Mouse (Mus musculus): ENCODE measurements around the gene Nr6a1. TPM values are rescaled to one million over a fixed set of nuclear protein-coding genes. Genes with fewer than 3 reads are reported as not detected.

Nr6a1 gene
- polyA plus RNA-seq, 1 experiment, result 4.2 TPM

- Histone ChIP-seq H3K4me1 (replicated peaks; ENCODE audit: control insufficient read depth, insufficient read depth, low read length) (no peaks in the 10 kb centered on the region), H3K27ac (ENCODE audit: control insufficient read depth, insufficient read depth, low read length) (no peak overlapping the region), H3K27me3 (ENCODE audit: control insufficient read depth, insufficient read depth, low read length) (no peaks in the 10 kb centered on the region), H3K4me3 (ENCODE audit: control insufficient read depth, insufficient read depth, low read length) (no peak overlapping the region), H3K36me3 (ENCODE audit: control insufficient read depth, insufficient read depth, low read length) (no peaks in the 10 kb centered on the region)
- DNase-seq, result no peak
- TF ChIP-seq CTCF (IDR thresholded peaks at IDR 0.05; ENCODE audit: borderline replicate concordance, control insufficient read depth, extremely low read depth, insufficient read depth, low read length, poor library complexity), result no peak
- TF ChIP-seq POLR2A (IDR thresholded peaks at IDR 0.05; ENCODE audit: control insufficient read depth, extremely low read depth, insufficient read depth, low read length, poor library complexity), result no peak
- WGBS, result 75% methylated on average over 2 of the region's 2 CpGs
Observed at GRCm38 (mm10) chr2:38939047-38939446, 11.6 kb upstream of the Nr6a1 start.

DNA sequence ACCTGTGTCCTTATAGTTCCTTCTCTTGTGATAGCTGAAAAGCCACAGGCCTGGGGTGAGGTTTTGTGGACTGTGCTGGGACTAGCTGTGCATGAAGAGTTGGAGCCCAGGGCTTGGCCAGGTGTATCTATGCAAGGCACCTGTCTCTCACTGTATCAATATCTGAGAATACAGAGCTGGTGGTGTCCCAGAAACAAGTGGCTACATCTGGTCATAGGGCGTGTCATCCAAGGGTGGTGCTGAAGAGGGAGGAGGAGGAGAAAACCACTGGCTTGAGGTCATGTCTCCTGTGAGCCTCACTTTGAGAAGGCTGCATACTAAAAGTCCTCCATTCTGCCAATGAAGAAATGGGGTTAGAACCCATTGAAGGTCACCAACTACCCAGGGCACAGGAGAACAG is 10.5 kb upstream of the Nr6a1 start:
- Histone ChIP-seq H3K27me3 (ENCODE audit: control insufficient read depth, insufficient read depth, low read length) (no peaks in the 10 kb centered on the region), H3K27ac (ENCODE audit: control insufficient read depth, insufficient read depth, low read length) (no peak overlapping the region; the same call in 1 of the 2 replicates), H3K4me1 (replicated peaks; ENCODE audit: control insufficient read depth, insufficient read depth, low read length) (no peaks in the 10 kb centered on the region), H3K4me3 (ENCODE audit: control insufficient read depth, insufficient read depth, low read length) (no peak overlapping the region), H3K36me3 (ENCODE audit: control insufficient read depth, insufficient read depth, low read length) (no peaks in the 10 kb centered on the region)
- TF ChIP-seq CTCF (IDR thresholded peaks at IDR 0.05; ENCODE audit: borderline replicate concordance, control insufficient read depth, extremely low read depth, insufficient read depth, low read length, poor library complexity) (no peak), POLR2A (IDR thresholded peaks at IDR 0.05; ENCODE audit: control insufficient read depth, extremely low read depth, insufficient read depth, low read length, poor library complexity) (no peak)
- DNase-seq, result no peak
- 90% methylated on average over 1 of the region's 1 CpGs for WGBS

DNA sequence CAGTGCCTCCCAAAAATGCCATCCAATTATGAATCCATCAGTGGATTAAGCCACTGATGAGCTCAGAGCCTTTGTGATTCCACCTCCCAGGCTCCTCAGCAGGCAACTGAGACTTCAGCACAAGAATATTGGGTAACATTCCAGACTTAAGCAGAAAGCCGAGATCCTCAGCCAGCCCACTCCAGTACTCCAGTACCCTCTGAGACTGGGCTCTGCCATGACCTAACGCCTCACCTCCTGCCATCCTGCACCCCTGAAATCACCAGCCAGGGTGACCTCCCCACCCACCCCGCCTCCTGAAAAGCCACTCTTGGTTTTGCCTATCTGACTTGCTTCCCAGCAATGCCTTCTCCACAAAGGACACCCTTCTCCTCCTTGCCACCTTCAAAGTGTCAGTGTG is 9.9 kb upstream of the Nr6a1 start:
- Histone ChIP-seq H3K4me3 (ENCODE audit: control insufficient read depth, insufficient read depth, low read length) (no peak overlapping the region), H3K27me3 (ENCODE audit: control insufficient read depth, insufficient read depth, low read length) (no peaks in the 10 kb centered on the region), H3K4me1 (replicated peaks; ENCODE audit: control insufficient read depth, insufficient read depth, low read length) (peaks cover under 1% of the 10 kb centered on the region; the same call in 1 of the 2 replicates), H3K36me3 (ENCODE audit: control insufficient read depth, insufficient read depth, low read length) (no peaks in the 10 kb centered on the region), H3K27ac (ENCODE audit: control insufficient read depth, insufficient read depth, low read length) (no peak overlapping the region)
- TF ChIP-seq POLR2A (IDR thresholded peaks at IDR 0.05; ENCODE audit: control insufficient read depth, extremely low read depth, insufficient read depth, low read length, poor library complexity) (no peak), CTCF (IDR thresholded peaks at IDR 0.05; ENCODE audit: borderline replicate concordance, control insufficient read depth, extremely low read depth, insufficient read depth, low read length, poor library complexity) (no peak)
- DNase-seq, result no peak
- 91% methylated on average over 3 of the region's 3 CpGs for WGBS

DNA sequence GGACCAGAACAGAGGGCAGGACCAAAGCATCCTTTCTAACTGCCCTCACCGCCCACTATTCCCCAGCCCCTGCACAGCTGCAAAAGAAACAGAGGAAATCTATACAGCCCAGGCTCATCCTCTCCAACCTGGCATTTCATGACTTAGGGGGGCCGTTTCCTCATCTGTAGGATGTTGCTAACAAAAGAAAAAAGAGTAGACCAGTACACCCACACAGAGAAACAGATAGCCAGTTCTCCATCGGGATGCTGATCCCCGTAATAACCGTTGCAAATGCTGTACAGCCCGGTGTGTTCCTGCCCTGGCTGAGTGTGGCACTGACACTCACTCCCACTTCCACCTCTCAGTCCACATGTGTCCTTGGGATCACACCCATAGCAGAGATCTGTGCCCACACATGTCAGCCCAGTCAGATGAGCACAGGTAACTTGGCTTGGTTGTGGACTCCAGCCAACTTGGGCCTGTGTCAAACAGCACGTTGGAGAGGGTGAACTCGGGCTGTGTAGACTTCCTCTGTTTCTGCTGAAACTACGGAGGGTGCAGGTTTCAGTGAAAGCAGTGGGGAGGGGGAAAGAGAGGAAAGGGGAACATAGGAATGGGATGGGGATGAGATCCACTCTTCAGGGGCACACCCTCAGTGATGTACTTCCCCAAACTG is 9.4 kb upstream of the Nr6a1 start:
- TF ChIP-seq CTCF (IDR thresholded peaks at IDR 0.05; ENCODE audit: borderline replicate concordance, control insufficient read depth, extremely low read depth, insufficient read depth, low read length, poor library complexity) (no peak), POLR2A (IDR thresholded peaks at IDR 0.05; ENCODE audit: control insufficient read depth, extremely low read depth, insufficient read depth, low read length, poor library complexity) (no peak)
- Histone ChIP-seq H3K4me3 (ENCODE audit: control insufficient read depth, insufficient read depth, low read length) (no peak overlapping the region), H3K27ac (ENCODE audit: control insufficient read depth, insufficient read depth, low read length) (no peak overlapping the region), H3K4me1 (replicated peaks; ENCODE audit: control insufficient read depth, insufficient read depth, low read length) (peaks cover 6% of the 10 kb centered on the region; the same call in 1 of the 2 replicates), H3K27me3 (ENCODE audit: control insufficient read depth, insufficient read depth, low read length) (no peaks in the 10 kb centered on the region), H3K36me3 (ENCODE audit: control insufficient read depth, insufficient read depth, low read length) (no peaks in the 10 kb centered on the region)
- no peak for DNase-seq
- WGBS, result 70% methylated on average over 9 of the region's 9 CpGs

- 82% methylated on average over 5 of the region's 5 CpGs for WGBS
- H3K27ac ChIP-seq (ENCODE audit: control insufficient read depth, insufficient read depth, low read length), result no peak overlapping the region
- peaks cover 12% of the 10 kb centered on the region for H3K4me1 ChIP-seq (replicated peaks; ENCODE audit: control insufficient read depth, insufficient read depth, low read length)
- H3K27me3 ChIP-seq (ENCODE audit: control insufficient read depth, insufficient read depth, low read length), result no peaks in the 10 kb centered on the region
- H3K36me3 ChIP-seq (ENCODE audit: control insufficient read depth, insufficient read depth, low read length), result no peaks in the 10 kb centered on the region
- no peak for DNase-seq
- no peak overlapping the region for H3K4me3 ChIP-seq (ENCODE audit: control insufficient read depth, insufficient read depth, low read length)
- TF ChIP-seq POLR2A (IDR thresholded peaks at IDR 0.05; ENCODE audit: control insufficient read depth, extremely low read depth, insufficient read depth, low read length, poor library complexity) (no peak), CTCF (IDR thresholded peaks at IDR 0.05; ENCODE audit: borderline replicate concordance, control insufficient read depth, extremely low read depth, insufficient read depth, low read length, poor library complexity) (no peak)
Observed at GRCm38 (mm10) chr2:38934936-38935335, 7.4 kb upstream of the Nr6a1 start.

GRCm38 (mm10) chr2:38933931-38934330 is 6.4 kb upstream of the Nr6a1 start:
- 59% methylated on average over 2 of the region's 2 CpGs for WGBS
- Histone ChIP-seq H3K27me3 (ENCODE audit: control insufficient read depth, insufficient read depth, low read length) (no peaks in the 10 kb centered on the region), H3K27ac (ENCODE audit: control insufficient read depth, insufficient read depth, low read length) (no peak overlapping the region), H3K4me1 (replicated peaks; ENCODE audit: control insufficient read depth, insufficient read depth, low read length) (peaks cover 12% of the 10 kb centered on the region), H3K36me3 (ENCODE audit: control insufficient read depth, insufficient read depth, low read length) (no peaks in the 10 kb centered on the region), H3K4me3 (ENCODE audit: control insufficient read depth, insufficient read depth, low read length) (no peak overlapping the region)
- DNase-seq, result no peak
- TF ChIP-seq POLR2A (IDR thresholded peaks at IDR 0.05; ENCODE audit: control insufficient read depth, extremely low read depth, insufficient read depth, low read length, poor library complexity) (no peak), CTCF (IDR thresholded peaks at IDR 0.05; ENCODE audit: borderline replicate concordance, control insufficient read depth, extremely low read depth, insufficient read depth, low read length, poor library complexity) (no peak)
